In genomic region chr5:64609378-64610087, GRCm38 (mm10) we compare ENCODE assay signal across 12 mouse cellular contexts.
A peak's percentile ranks its signal among the peaks of the same experiment; 100 is the strongest.
DNase-seq lines count a peak whose midpoint lies in the region; ATAC-seq and TF ChIP-seq lines count a peak whose summit lies in the region.
"Had no signal": no experiment of that assay in that cellular context is flagged by ENCODE, and none has a peak within 500 bp of the region (broad histone marks: within the 10 kb centered on the region; RNA-seq: fewer than 3 reads in every experiment).

No protein-coding gene starts in this region.

- WGBS in heart, embryonic 15.5 days: 80% methylated on average over 3 of the region's 3 CpGs
- 59% methylated on average over 3 of the region's 3 CpGs for WGBS in midbrain, embryonic 10.5 days
- WGBS in midbrain, embryonic 14.5 days: 53% methylated on average over 3 of the region's 3 CpGs
- WGBS in limb, embryonic 10.5 days: 82% methylated on average over 3 of the region's 3 CpGs
- WGBS in forebrain, postnatal 0 days: 87% methylated on average over 3 of the region's 3 CpGs

- no peaks in the 10 kb centered on the region for H3K27me3 ChIP-seq in heart, embryonic 15.5 days
- no peaks in the 10 kb centered on the region for H3K27me3 ChIP-seq in midbrain, embryonic 10.5 days (ENCODE audit: low read depth, poor library complexity, severe bottlenecking)
- H3K27me3 ChIP-seq in midbrain, embryonic 14.5 days (ENCODE audit: control insufficient read depth, insufficient read depth, low read length): no peaks in the 10 kb centered on the region
- H3K27me3 ChIP-seq in limb, embryonic 10.5 days (ENCODE audit: low read depth, poor library complexity, severe bottlenecking): no peaks in the 10 kb centered on the region
- no peaks in the 10 kb centered on the region for H3K27me3 ChIP-seq in forebrain, postnatal 0 days (ENCODE audit: insufficient read depth, low read length)
- H3K27me3 ChIP-seq: forebrain, embryonic 13.5 days had no signal

- peaks cover 19% of the 10 kb centered on the region for H3K4me1 ChIP-seq in heart, embryonic 15.5 days (replicated peaks)
- peaks cover 26% of the 10 kb centered on the region for H3K4me1 ChIP-seq in midbrain, embryonic 10.5 days
- H3K4me1 ChIP-seq in midbrain, embryonic 14.5 days (ENCODE audit: control insufficient read depth, insufficient read depth, low read length): peaks cover 8% of the 10 kb centered on the region
- peaks cover 28% of the 10 kb centered on the region for H3K4me1 ChIP-seq in limb, embryonic 10.5 days
- no peaks in the 10 kb centered on the region for H3K4me1 ChIP-seq in forebrain, postnatal 0 days (ENCODE audit: insufficient read depth)

- H3K27ac ChIP-seq in heart, embryonic 15.5 days: peak overlapping the region; percentile 71
- H3K27ac ChIP-seq in midbrain, embryonic 10.5 days (replicated peaks): peak overlapping the region; percentile 90
- no peak overlapping the region for H3K27ac ChIP-seq in midbrain, embryonic 14.5 days (replicated peaks; ENCODE audit: low read depth, low read length)
- H3K27ac ChIP-seq in limb, embryonic 10.5 days: peak overlapping the region; percentile 93
- no peak overlapping the region for H3K27ac ChIP-seq in forebrain, postnatal 0 days (ENCODE audit: low read depth, low read length)
- H3K27ac ChIP-seq: forebrain, embryonic 13.5 days had no signal

- ATAC-seq in heart, embryonic 15.5 days (replicated peaks; ENCODE audit: insufficient number of reproducible peaks, insufficient read depth, low FRiP score, low read depth): no peak
- no peak for ATAC-seq in midbrain, embryonic 14.5 days (ENCODE audit: low FRiP score, low TSS enrichment)
- no peak for ATAC-seq in forebrain, postnatal 0 days
- ATAC-seq: hindbrain, embryonic 16.5 days had no signal

- intact Hi-C loops in heart, postnatal 36 days (cut with DNase I): no loop called here

- no peak overlapping the region for H3K9ac ChIP-seq in heart, embryonic 15.5 days
- H3K9ac ChIP-seq in midbrain, embryonic 14.5 days (replicated peaks; ENCODE audit: low read length): no peak overlapping the region
- H3K9ac ChIP-seq in forebrain, postnatal 0 days: no peak overlapping the region
- H3K9ac ChIP-seq: forebrain, embryonic 13.5 days had no signal

- no peak overlapping the region for H3K4me3 ChIP-seq in heart, embryonic 15.5 days
- H3K4me3 ChIP-seq in midbrain, embryonic 10.5 days: peak overlapping the region; percentile 37; the same call in 1 of the 2 replicates
- H3K4me3 ChIP-seq in midbrain, embryonic 14.5 days (replicated peaks; ENCODE audit: low read depth, low read length): no peak overlapping the region
- H3K4me3 ChIP-seq in limb, embryonic 10.5 days: no peak overlapping the region
- no peak overlapping the region for H3K4me3 ChIP-seq in forebrain, postnatal 0 days (ENCODE audit: low read depth, low read length)
- H3K4me3 ChIP-seq: forebrain, embryonic 13.5 days had no signal

- no peaks in the 10 kb centered on the region for H3K36me3 ChIP-seq in heart, embryonic 15.5 days
- H3K36me3 ChIP-seq in midbrain, embryonic 10.5 days: 0 out of 2 replicates have a peak, but pooled peaks cover 8% of the 10 kb centered on the region
- H3K36me3 ChIP-seq in midbrain, embryonic 14.5 days (ENCODE audit: control insufficient read depth, insufficient read depth, low read length): no peaks in the 10 kb centered on the region
- H3K36me3 ChIP-seq in limb, embryonic 10.5 days: no peaks in the 10 kb centered on the region
- no peaks in the 10 kb centered on the region for H3K36me3 ChIP-seq in forebrain, postnatal 0 days (ENCODE audit: insufficient read depth)

- TF ChIP-seq CTCF in forebrain, postnatal 0 days (IDR thresholded peaks at IDR 0.05; ENCODE audit: low read depth): no peak

- no peak overlapping the region for H3K4me2 ChIP-seq in heart, embryonic 15.5 days
- H3K4me2 ChIP-seq in midbrain, embryonic 14.5 days (ENCODE audit: low read length): no peak overlapping the region
- H3K4me2 ChIP-seq in forebrain, postnatal 0 days (ENCODE audit: low read depth): no peak overlapping the region

- H3K9me3 ChIP-seq in heart, embryonic 15.5 days (replicated peaks): no peaks in the 10 kb centered on the region
- no peaks in the 10 kb centered on the region for H3K9me3 ChIP-seq in midbrain, embryonic 10.5 days (replicated peaks)
- no peaks in the 10 kb centered on the region for H3K9me3 ChIP-seq in midbrain, embryonic 14.5 days (ENCODE audit: control insufficient read depth, low read length)
- H3K9me3 ChIP-seq in limb, embryonic 10.5 days (replicated peaks): no peaks in the 10 kb centered on the region
- 0 out of 2 replicates have a peak, but pooled peaks cover 4% of the 10 kb centered on the region for H3K9me3 ChIP-seq in forebrain, postnatal 0 days (ENCODE audit: low read length)
- H3K9me3 ChIP-seq: forebrain, embryonic 13.5 days had no signal

- no peak for DNase-seq in heart, postnatal 36 days
- DNase-seq in midbrain, embryonic 10.5 days (ENCODE audit: low spot score): no peak
- DNase-seq in midbrain, embryonic 14.5 days: no peak
- DNase-seq in limb, embryonic 10.5 days (ENCODE audit: low spot score): no peak
- peak; percentile 62 for DNase-seq in thymus, postnatal 14 days
- no peak for DNase-seq in forebrain, postnatal 0 days
- DNase-seq in cerebellum, postnatal 10 days: no peak
- DNase-seq: adrenal gland, postnatal 36 days; cerebellum, postnatal 14 days had no signal

Comparison
In these comparisons a context has a peak if more than half of its experiments do, and no peak if none do; other contexts are left out.
1. H3K27ac ChIP-seq: peak in heart, embryonic 15.5 days (single experiment), midbrain, embryonic 10.5 days (single experiment) and limb, embryonic 10.5 days (single experiment); none in midbrain, embryonic 14.5 days (single experiment) and forebrain, postnatal 0 days (single experiment).